Mouse (Mus musculus) olfactory bulb, adult 2 months (tissue): ENCODE measurements at regions not wholly inside any gene's neighbourhood (a gene's known extent, or its start where the extent isn't known, plus 50 kb on each side); places are given as distances from the start of the nearest gene placed in this dataset.

ENCODE experiments used
- CTCF ChIP-seq: fragments of 200-500 bp; IDR thresholded peaks from 2 replicates; pipeline ENCODE4 v1.5.1; 2012; ENCODE audit warnings: low read depth, mild to moderate bottlenecking, low read length, moderate library complexity; ENCODE audit not compliant: insufficient read depth
- POLR2A ChIP-seq: fragments of 200-500 bp; IDR thresholded peaks from 2 replicates; pipeline ENCODE4 v1.6.1; 2012; ENCODE audit warnings: mild to moderate bottlenecking, low read depth, low read length, moderate library complexity; ENCODE audit not compliant: insufficient read depth

GRCm38 (mm10) chr12:110185399-110185798 is 93.5 kb upstream of the Dio3 start:
- TF ChIP-seq POLR2A (no peak), CTCF (no peak)
